Mouse (Mus musculus) T-helper 1 cell (primary cell): ENCODE results near the gene Zfp697.
"Not testable (repeated sequence)": the region's sequence is repeated elsewhere in the genome, so short reads cannot be mapped to it uniquely, and the experiment has no call there.

Experiments used
- in situ Hi-C: fragments of 300-600 bp; cut with MboI, MseI; formaldehyde crosslinking; loops from one replicate; pipeline ENCODE4 v1.15.1; 2025; ENCODE audit warnings: high pct_unique_total_duplicates

Gene Zfp697

GRCm38 (mm10) chr3:98382246-98382939, at the start of gene Zfp697:
TSS of gene Zfp697 (plus strand) at chr3:98382461.
- in situ Hi-C loops: no loop called here

- in situ Hi-C loops: no loop called here
These were observed 48.3 kb upstream of the Zfp697 start for GRCm38 (mm10) chr3:98334010-98334409.

- in situ Hi-C loops: no loop called here
These were observed 46.9 kb upstream of the Zfp697 start for GRCm38 (mm10) chr3:98335331-98335730.

GRCm38 (mm10) chr3:98335886-98336285, 46.4 kb upstream of the Zfp697 start:
- in situ Hi-C loops: no loop called here

GRCm38 (mm10) chr3:98336661-98337654, 45.3 kb upstream of the Zfp697 start:
- in situ Hi-C loops: no loop called here

- in situ Hi-C loops: no loop called here
These were observed 43.6 kb upstream of the Zfp697 start for GRCm38 (mm10) chr3:98338584-98339041.

GRCm38 (mm10) chr3:98339097-98339705, 43.1 kb upstream of the Zfp697 start:
- in situ Hi-C loops: no loop called here

GRCm38 (mm10) chr3:98339706-98340109, 42.6 kb upstream of the Zfp697 start, which contains the start of gene Phgdh:
TSS of gene Phgdh (minus strand) at chr3:98339990.
- in situ Hi-C loops: not testable (repeated sequence)

- in situ Hi-C loops: no loop called here
These were observed 41.3 kb upstream of the Zfp697 start for GRCm38 (mm10) chr3:98340818-98341594.

- in situ Hi-C loops: no loop called here
These were observed 39.0 kb upstream of the Zfp697 start for GRCm38 (mm10) chr3:98343235-98343634.

GRCm38 (mm10) chr3:98348106-98348505, 34.2 kb upstream of the Zfp697 start:
- in situ Hi-C loops: no loop called here

GRCm38 (mm10) chr3:98348705-98349104, 33.6 kb upstream of the Zfp697 start:
- in situ Hi-C loops: no loop called here

GRCm38 (mm10) chr3:98353892-98354291, 28.4 kb upstream of the Zfp697 start:
- in situ Hi-C loops: no loop called here

- in situ Hi-C loops: loop anchor here (5.0 kb wide), 1 partner anchor 87 kb away; no protein-coding TSS in a partner anchor
These were observed 26.8 kb upstream of the Zfp697 start for GRCm38 (mm10) chr3:98355344-98356025.

GRCm38 (mm10) chr3:98356026-98356365, 26.3 kb upstream of the Zfp697 start:
- in situ Hi-C loops: loop anchor here (5.0 kb wide), 1 partner anchor 86 kb away; no protein-coding TSS in a partner anchor

GRCm38 (mm10) chr3:98356632-98357370, 25.5 kb upstream of the Zfp697 start:
- in situ Hi-C loops: loop anchor here (5.0 kb wide), 1 partner anchor 86 kb away; no protein-coding TSS in a partner anchor

- in situ Hi-C loops: no loop called here
These were observed 19.5 kb upstream of the Zfp697 start for GRCm38 (mm10) chr3:98362753-98363152.

- in situ Hi-C loops: no loop called here
These were observed 16.2 kb upstream of the Zfp697 start for GRCm38 (mm10) chr3:98366086-98366485.

GRCm38 (mm10) chr3:98366823-98367222, 15.4 kb upstream of the Zfp697 start:
- in situ Hi-C loops: no loop called here

GRCm38 (mm10) chr3:98368283-98368682, 14.0 kb upstream of the Zfp697 start:
- in situ Hi-C loops: no loop called here
